Mouse (Mus musculus) thymus, postnatal 0 days (tissue): ENCODE results near the gene Lsm2. TPM values are rescaled to one million over a fixed set of nuclear protein-coding genes. Genes with fewer than 3 reads are reported as not detected.
"Not testable (repeated sequence)": the region's sequence is repeated elsewhere in the genome, so short reads cannot be mapped to it uniquely, and the experiment has no call there.

ENCODE experiments used
- DNase-seq: peaks from one replicate; pipeline ENCODE4 v3.0.0-alpha.2; 2015; ENCODE audit warnings: low spot score
- polyA plus RNA-seq: library from polyadenylated mRNA; unstranded; fragments of >200 nt; fragmentation: Nextera tagmentation; extraction: Ambion mirVana; gene quantifications from 2 replicates; pipeline ENCODE4 v1.2.1, GENCODE M21; 2015

Gene Lsm2
- polyA plus RNA-seq, 1 experiment from 2014 or later = 179 TPM

GRCm38 (mm10) chr17:34956340-34956739 lies 25.3 kb upstream of the Lsm2 start:
- peak; percentile 40 for DNase-seq

GRCm38 (mm10) chr17:34957291-34957690 lies 24.4 kb upstream of the Lsm2 start:
- not testable (repeated sequence) for DNase-seq

- DNase-seq = not testable (repeated sequence)
Measured at GRCm38 (mm10) chr17:34957966-34958365, 23.7 kb upstream of the Lsm2 start.

GRCm38 (mm10) chr17:34958734-34959129 lies 22.9 kb upstream of the Lsm2 start:
- DNase-seq = not testable (repeated sequence)

GRCm38 (mm10) chr17:34959130-34959778 lies 22.4 kb upstream of the Lsm2 start, which contains the start of gene Hspa1b:
Gene Hspa1b, minus strand, starts transcription at chr17:34959238.
- peak; percentile 60 for DNase-seq

- no peak for DNase-seq
Measured at GRCm38 (mm10) chr17:34959881-34960515, 21.7 kb upstream of the Lsm2 start.

GRCm38 (mm10) chr17:34960702-34961493 lies 20.8 kb upstream of the Lsm2 start:
- no peak for DNase-seq

GRCm38 (mm10) chr17:34962125-34962524 lies 19.5 kb upstream of the Lsm2 start:
- no peak for DNase-seq

GRCm38 (mm10) chr17:34962841-34963240 lies 18.8 kb upstream of the Lsm2 start:
- no peak for DNase-seq

GRCm38 (mm10) chr17:34964640-34965049 lies 17.0 kb upstream of the Lsm2 start:
- no peak for DNase-seq

GRCm38 (mm10) chr17:34965627-34966026 lies 16.0 kb upstream of the Lsm2 start:
- DNase-seq = no peak

GRCm38 (mm10) chr17:34969822-34970221 lies 11.8 kb upstream of the Lsm2 start, which contains the start of gene Gm20481:
Gene Gm20481, plus strand, starts transcription at chr17:34969912.
- DNase-seq = not testable (repeated sequence)

- not testable (repeated sequence) for DNase-seq
Measured at GRCm38 (mm10) chr17:34970850-34971249, 10.8 kb upstream of the Lsm2 start.

GRCm38 (mm10) chr17:34971694-34972068 lies 10.0 kb upstream of the Lsm2 start:
- not testable (repeated sequence) for DNase-seq

- DNase-seq = peak; percentile 60
Measured at GRCm38 (mm10) chr17:34972069-34972749, 9.5 kb upstream of the Lsm2 start, which contains the start of the genes Hspa1a and Hspa1l. Gene Hspa1a, minus strand, starts transcription at chr17:34972156. Gene Hspa1l, plus strand, starts transcription at chr17:34972703.

GRCm38 (mm10) chr17:34975581-34976492 lies 5.8 kb upstream of the Lsm2 start:
- no peak for DNase-seq

- no peak for DNase-seq
Measured at GRCm38 (mm10) chr17:34977000-34977399, 4.7 kb upstream of the Lsm2 start.

GRCm38 (mm10) chr17:34978239-34978638 lies 3.4 kb upstream of the Lsm2 start:
- DNase-seq = no peak

- DNase-seq = no peak
Measured at GRCm38 (mm10) chr17:34979631-34980030, 2.0 kb upstream of the Lsm2 start.

- DNase-seq = peak; percentile 73
Measured at GRCm38 (mm10) chr17:34980655-34981054, 1.0 kb upstream of the Lsm2 start.
